Mouse (Mus musculus) cerebellum, postnatal 36 days (tissue): ENCODE measurements around the gene Tshz2.

Experiments
- DNase-seq, 2 experiments: peaks; one replicate each; pipeline ENCODE4 v3.0.0; 2021 to 2022; ENCODE audit warnings: mixed read lengths in 2 of 2

Gene Tshz2

DNA sequence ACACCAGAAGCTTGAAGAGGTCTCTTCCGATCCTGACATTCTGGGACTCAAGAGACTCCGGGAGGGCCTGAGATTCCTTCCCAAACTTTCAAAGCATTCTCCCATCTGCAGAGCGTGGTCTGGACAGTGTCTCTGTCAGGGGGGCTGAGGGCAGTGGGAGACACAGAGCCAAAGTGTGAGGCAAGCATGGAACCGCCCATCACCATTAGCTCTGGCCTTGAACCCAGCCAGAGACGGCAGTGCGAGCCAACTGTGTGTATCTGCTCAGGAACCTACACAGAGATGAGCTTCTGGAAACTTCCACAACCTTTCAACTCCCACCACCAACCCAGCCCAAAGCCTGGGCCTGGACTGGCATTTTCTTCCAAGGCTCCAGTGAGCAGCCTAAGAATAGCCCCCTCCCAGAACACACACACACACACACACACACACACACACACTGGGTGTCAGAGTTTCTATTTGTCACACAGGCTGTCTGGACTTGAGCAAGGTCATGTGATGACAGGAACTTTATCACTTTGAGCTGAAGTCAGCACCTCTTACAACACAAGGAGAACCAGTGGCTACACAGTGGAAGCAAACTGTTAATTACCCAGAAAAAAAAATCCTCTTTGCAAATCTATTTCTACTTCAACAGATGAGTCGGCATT, 67.2 kb downstream of the Tshz2 start:
- DNase-seq = no peak

DNA sequence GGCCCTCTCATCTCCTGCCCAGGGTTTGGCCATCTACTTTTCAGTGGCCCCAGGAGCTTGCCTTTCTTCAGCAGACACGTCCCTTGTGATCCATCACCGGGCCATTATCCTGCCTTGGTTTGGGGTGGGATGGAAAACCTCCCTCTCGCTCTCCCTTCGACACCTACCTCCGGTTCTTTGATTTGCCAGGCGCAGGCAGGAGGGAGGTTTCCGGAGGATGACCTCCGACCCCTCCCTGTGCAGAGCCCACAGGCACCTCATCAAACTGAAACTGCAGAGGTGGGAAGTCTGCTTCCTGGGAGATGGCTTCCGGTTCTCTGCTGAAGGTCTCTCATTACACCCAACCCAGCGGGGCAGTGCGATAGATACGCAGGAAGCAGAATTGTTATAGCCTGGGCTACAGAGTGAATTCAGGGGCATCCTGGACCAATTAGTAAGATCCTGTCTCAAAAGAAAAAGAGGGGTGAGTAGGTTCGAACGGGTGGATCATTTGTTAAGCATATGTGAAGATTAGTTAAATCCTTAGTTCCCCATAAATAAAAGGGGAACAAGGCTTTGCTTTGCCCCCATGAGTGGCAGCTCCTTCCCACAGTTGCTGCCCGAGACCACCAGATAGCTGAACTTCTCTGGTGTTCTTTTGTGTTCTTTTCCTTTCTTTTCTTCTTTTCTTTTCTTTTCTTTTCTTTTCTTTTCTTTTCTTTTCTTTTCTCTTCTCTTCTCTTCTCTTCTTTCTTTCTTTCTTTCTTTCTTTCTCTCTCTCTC, 70.1 kb downstream of the Tshz2 start:
- no peak for DNase-seq

DNA sequence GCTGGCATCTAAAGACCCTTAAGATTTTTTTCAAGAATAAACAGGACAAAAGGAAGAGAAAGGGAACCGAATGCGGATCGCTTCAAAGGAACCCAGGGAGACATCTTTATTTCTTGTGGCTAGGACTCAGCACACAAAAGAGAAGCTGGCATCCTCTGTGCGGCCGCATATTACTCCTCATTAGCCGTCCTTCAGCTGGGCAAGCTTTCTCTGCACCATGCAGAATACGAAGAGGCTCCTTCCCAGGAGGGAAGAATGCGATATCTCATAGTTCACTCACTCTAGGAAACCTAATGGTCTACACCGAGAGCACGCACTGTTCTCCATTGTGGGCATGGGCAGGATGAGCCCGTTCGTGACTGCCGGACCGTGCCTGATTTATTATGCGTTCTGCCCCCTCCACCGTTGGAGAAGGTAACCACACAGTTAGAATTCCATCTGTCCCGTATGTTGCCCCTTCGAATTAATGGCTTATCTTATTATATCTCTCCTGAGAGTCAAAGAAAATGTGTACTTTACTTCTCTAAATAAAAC, 89.0 kb downstream of the Tshz2 start:
- DNase-seq = no peak

DNA sequence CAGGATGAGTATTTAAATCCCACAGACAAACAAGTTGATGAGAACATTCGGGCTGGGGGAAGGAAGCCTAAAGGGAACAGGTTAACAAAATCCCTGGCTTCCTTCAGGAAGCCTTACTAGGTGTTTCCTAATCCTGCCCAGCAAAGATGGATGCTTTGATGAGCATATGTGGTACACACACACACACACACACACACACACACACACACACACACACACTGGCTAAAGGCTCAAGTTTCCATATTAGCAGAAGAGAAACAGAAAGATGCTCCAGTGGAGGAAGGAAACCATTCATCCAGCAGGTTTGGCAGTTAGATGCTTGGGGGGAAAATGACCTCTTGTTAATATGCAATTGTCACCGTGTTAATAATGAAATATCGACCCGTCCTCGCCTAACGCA, 89.5 kb downstream of the Tshz2 start:
- no peak for DNase-seq

DNA sequence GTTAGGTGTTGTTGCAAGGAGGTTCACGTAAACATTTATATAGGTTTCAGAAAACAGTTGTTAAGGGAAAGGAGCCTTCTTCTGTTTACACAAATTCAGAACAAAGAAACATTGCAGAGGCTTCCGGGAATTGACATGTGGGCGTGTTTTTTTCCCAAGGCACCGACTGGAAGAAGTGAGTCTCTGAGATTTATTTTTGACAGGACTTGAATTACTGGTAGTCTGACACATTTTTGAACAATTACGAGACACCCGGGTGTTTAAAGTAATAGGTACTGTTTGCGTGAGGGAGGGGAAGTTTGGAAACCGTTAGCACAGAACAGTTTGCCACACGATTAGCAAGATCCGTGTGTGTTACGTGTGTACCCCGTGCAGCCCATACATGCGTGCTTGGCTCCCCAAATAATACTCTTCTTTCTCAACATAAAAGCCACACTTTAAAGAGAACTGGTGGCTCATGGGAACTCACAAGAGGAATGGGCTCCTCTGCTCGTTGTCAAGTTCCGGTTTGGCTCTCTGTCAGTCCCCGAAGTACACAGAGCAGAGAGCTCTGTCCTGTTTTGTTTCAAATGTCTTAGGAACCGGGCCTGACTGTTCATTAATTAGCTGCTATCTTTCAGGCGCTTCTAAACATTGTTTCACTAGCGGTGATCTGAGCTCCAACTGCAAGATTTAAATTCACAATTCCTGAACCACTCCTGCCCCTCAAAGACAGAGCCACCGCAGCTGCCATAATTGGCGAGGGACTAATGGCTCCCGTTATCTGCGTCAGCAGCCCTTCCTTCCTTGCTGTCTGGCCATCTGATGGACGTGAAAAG, 91.0 kb downstream of the Tshz2 start:
- no peak for DNase-seq

DNA sequence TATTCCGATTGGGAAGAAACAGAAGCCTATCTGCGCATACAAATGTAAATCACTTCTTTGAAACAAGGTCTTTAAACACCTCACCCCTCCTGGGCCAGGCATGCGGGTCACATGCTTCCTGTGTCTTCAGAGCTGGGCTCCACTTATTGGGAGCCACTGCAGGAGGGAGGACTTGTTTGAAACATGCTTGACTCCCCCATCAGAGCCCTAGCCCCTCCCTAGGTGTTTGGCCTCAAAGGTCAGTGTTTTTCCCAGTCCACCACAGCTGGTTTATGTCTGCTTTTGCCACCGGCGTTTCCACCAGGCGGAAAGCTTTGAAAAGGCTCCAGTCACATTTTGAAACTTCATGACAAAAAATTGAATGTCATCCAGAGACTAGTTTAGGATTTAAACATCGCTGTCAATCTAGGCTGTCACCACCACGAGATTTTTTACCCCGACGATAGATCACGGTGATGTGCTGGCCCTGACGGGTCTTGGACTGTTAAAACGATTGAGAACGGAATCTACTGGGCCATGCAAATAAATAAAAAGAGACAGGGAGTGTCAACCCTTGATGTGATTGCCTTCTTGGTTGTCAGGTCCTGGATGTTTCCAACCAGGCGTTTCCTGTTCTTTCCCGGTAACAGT, 96.0 kb downstream of the Tshz2 start:
- no peak for DNase-seq

DNA sequence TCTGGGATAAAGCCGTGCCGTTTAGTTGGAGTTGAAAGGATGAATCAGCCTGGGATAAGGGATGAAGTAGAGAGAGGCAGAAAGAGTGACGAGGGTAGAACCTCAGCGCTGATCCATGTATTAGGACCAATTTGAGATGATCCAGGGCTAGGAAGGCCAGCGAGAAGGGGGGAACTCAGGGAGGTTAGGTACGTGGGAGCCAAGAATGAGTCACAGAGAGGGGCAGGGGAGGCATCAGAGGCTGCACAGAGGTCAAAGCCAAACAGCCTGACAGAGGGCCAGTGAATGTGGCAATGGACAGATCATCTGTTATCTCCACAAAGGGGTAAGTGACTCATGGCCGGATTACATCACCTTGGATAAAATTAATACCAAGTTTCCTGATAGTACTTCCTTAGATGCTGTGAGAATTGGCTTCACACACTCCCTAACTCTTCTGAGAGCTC, 97.8 kb downstream of the Tshz2 start:
- DNase-seq = no peak

DNA sequence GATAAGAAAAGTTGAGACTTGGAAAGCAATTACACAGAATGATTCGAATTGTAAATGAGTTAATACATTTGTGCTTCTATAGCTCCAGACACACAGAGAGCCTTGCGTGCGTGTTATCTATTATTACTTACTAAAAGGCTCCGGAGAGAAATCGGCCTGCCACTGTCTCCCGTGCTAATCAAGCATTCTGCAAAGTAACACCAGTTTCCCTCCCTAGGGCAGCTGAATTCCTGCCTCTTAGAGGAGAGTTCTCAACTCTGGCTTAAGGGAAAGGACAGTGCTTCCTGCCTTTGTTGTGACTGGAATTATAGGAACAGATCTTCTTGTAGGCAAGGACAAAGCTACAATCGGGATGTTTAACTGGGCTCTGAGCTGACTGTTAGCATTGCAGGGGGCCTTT, 101.2 kb downstream of the Tshz2 start:
- DNase-seq = no peak

DNA sequence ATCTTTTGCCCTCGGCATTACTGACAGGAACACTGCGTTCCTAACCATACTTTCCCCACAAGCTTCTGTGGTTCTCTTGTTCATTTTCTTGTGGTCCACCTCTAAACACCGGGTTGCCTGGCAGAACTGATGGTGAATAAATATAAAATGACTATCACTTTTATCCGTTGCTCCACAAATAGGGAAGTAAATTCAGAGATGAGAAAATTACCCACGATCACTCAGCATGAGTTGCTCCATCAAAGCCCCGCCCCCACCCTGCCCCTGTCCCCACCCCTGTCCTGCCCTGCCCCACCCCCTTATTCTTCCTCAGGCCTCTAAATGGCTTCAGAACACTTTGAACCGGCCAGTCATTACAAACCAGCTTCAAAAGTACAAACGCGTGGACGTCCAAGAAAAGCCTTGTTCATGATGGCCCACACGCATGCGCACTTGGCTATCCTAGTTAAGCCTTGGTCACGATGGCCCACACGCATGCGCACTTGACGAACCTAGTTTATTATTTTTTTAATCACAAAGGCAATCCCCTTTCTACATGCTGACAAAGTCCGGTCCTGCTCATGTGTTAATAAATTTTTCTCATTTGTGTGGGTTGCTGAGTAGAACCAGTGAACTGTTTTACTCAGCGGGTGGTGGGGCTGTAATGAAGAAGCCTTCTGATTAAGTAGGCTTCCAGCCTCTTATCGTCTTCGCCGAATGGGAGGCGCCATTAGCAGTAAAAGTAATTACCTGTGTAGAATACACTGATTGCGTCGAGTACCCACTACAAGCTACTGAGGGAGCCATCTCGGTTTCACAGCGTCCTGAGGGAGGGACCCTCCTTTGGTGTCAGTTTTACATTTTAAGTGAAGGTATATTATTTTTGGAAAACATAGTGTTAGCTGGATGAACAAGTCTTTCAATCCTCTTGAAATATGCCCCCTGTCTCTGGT, 102.9 kb downstream of the Tshz2 start:
- no peak for DNase-seq

DNA sequence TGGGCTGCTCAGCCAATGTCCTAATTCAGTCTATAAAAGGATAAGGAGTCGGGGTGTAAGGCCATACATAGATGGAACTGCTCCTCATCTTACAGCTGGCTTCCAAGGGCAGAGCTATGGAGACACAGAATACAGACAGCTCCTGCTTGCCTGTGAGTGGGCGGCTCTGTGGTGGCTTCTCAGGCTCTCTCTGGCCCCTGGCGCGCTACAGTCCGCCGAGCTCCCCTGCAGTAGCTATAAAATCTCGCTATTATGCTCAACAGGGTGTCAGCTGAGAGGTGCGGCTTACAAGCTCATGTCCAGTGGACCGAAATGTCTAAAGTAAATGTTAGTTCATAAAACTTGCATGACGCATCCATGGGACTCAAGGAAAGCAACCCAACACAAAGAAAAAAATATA, 108.2 kb downstream of the Tshz2 start:
- no peak for DNase-seq

DNA sequence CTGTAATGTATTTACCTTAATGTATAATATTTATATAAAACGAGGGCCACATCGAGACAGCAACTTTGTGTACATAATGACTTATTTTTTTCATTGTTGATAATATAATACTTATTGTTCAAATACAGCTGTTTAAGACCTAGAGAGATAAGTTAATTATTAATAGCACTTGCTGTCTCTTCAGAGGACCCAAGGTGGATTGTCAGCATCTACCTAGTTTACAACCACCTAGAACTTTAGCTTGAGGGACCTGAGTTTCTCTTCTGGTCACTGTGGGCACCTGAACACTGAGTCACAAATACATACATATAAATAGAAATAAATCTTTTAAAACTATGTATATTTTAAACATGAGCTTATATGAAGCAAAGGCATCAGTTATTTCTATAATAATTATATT, 110.0 kb downstream of the Tshz2 start:
- DNase-seq = no peak

DNA sequence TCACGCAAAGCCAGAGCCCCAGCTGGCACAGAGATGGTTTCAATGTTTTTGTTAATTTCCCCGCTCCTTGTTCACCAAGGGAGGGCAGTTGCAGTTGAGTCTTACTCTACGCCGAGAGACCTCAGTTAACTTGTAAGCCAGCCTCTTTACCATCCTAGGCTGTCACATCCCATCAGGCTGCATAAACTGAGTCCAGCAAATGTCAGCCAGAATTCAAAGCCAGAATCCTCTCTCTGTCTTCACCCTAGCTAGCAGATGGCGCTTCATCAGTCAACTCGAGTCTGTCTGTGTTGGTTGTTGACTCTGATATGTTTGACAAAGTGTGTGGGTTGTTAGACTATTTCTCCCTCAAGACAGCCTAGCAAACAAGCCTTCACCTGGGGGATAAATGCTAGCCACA, 110.5 kb downstream of the Tshz2 start:
- DNase-seq = no peak

DNA sequence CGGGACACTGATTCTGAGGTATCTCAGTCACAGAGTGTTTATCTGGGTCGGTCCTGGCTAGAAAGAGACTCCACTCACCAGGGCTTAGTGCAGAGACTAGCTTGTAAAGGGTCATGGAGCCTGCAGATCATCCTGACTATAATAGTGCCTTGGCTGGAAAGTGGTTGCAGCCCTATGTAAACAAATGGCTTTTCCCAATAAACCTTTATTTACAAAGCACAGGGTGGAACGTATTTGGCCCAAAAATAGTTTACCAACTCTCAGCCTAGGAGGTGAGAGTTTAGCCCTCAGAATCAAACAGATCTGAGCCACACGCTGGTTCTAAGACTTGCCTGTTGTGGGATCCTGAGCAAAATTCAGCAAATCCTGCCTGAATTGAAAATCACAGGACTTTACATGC, 111.1 kb downstream of the Tshz2 start:
- DNase-seq = no peak

DNA sequence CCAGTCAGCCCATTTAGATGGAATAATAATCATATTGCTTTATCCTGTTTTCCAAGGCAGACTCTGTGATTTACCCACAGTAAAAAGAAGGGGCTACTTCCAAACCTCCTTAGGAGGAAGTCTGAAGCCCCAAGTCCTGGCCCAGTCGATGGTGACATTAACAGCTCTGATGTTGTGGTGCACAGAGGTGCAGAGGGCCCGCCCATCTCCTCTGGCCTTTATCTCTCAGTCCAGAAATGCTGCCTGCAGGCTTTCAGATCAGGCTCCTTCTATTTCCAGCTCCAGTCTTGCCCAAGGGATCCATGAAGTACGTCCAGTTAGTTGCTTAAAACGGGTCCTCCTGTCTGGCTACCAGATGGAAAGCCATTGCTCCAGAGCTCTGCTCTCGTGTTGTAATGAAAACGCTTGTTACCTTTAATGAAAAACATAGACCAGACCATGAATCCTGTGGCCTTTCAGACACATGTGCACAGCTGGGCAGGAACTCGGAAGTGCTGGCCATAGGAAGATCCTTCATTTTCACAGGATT, 114.4 kb downstream of the Tshz2 start:
- DNase-seq = no peak

DNA sequence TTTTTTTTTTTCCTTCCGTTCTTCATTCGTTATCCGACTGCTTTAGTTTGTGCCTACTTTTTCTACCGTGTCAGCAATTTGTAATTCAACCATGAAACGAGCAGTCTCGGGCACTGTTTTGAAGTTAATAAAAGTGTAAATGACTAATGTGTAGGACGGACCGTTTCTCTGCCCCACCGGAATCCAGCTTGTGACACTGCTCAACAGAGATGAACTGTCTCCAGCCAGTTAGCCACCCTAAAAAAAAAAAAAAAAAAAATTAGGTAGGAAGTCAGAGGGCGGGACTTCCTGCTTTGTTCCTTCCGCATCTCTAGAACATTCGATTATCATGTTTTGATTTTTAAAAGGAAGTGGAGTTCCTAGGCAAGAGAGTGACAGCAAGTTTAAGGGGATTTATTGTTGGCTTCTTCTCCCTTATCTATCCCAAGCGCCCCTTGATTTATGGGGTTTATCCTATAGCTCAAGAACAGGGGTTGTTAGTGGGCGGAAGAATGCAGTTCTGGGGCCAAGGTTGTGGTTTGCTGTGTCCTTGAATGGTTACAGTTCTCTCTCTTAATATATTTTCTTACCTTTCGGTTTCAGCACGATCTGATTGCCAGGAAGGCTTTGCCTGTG, 116.6 kb downstream of the Tshz2 start:
- no peak for DNase-seq

DNA sequence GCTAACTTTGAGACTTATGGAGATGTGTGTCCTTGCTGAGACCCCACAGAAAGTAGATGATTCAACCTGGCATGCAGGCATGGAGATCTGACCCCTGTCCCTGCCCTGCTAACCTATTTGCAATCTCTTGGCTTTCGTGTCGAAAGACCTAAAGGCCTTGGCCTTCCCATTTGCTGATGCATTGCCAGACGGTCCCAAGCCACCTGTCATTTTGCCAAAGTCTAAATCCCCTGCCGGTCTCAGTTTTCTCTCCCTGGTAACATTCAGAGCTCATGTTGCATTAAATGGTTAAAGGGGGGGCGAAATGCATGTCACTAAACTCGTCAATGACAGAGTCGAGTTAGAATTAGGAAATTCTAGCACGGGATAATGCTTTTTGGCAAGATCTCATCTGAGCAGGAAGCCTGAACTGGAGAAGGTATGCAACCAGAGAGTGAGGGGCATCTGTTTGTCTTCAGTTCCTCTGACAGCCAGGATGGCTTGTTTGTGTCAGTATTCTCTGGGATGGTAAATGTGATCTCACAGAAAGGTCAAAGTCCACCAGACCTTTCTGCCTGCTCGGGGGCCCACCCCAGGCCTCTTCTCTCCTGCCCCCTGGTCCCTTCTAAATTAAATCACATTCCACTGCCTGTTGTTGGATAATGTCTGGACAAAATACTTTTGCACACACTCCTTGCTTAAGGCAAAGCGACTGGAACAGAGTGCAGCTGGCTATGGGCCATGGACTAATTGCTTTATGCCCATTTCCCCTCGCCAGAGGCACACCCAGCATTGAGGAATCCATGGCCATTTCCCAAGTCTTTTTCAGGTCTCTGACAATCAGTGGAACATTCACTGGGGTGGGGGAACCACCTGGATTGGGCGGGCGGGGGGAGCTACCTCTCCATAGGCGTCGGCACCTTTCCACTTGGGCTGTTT, 118.0 kb downstream of the Tshz2 start:
- no peak for DNase-seq

DNA sequence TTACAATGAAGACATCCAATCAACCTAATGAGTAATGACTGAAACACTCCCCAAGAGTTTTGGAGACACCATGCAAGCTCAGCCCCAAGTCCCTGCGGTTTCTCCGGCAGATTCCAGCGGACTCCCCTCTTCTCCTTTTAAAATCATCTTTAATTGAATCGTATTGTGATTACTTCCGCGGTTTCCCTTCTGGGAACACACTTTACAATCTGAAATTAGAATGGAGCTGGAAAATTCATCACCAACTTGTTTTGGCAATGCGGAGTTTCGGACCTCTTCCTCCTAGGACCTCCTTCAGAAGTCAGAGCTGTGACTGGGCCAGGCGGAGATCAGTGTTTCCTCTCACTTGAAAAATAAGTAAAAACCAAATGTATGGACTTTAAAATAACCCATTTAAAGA, 119.3 kb downstream of the Tshz2 start:
- no peak for DNase-seq

DNA sequence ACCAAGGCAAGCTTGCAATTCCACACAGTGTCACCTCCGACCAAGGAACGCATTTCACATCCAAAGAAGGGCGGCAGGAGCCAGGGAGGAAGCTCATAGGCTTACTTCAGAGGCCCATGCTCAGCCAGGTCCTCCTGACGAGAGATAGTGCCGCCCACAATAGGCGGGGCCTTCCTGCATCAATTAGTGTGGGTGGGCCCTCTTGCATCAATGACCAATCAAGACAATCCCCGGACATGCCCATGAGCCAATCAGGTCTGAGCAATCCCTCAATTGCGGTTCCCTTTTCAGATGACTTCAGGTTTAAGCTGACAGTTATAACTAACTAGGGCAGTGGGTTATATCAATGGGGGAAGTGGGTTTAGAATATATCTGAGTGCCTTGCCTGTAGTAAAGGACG, 120.6 kb downstream of the Tshz2 start:
- no peak for DNase-seq

DNA sequence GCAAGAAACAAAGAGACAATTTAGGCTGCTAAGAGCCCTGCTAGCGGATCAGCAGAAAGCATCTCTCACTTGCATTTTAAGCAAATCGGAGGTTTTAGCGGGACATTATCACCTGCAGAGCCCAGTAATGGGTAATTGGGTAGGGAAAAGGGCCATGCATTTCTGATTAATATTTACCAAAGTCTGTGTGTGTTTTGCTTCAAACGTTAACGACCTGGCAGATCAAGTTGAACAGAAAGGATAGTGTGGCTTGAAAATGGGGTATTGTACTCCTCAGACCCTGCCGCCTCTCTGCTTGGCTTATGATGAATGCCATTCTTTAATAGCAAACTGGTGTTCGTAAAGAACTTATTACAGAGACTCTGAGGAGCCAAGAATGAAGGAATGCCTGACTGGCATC, 122.3 kb downstream of the Tshz2 start:
- DNase-seq = no peak

DNA sequence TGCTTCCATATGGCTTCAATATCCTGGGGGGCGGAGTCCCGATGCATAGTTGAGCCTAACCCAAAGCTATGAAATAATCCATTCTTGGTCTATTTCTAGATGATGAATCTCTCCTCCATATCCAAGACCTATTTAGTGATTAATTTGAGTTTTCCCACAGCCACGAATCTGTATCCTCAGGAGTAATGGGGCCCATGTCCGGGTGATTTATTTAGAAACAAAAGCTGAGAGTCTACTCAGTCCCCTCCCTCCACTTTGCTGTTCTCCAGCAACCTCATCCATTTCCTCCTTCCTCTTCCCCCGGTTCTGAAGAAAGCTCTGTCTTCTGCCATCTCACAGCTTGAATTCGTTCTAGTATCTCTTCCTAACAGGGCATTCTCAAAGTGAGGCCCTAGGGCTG, 125.3 kb downstream of the Tshz2 start:
- DNase-seq = no peak
